Mouse (Mus musculus) kidney, embryonic 15.5 days (tissue): ENCODE results near the gene Mrto4. TPM values are rescaled to one million over a fixed set of nuclear protein-coding genes. Genes with fewer than 3 reads are reported as not detected.

Experiments
- ATAC-seq: fragments of 200-750 bp; cut with Nextera tagmentation; replicated peaks from 2 replicates; pipeline ENCODE4 v1.8.0; 2017; ENCODE audit warnings: moderate TSS enrichment; ENCODE audit not compliant: low FRiP score
- H3K27ac ChIP-seq: fragments of 300-500 bp; sonication (generic); 2 replicates; pipeline ENCODE4 v1.5.1; 2015; ENCODE audit warnings: mild to moderate bottlenecking, inconsistent platforms
- H3K27me3 ChIP-seq: fragments of 300-500 bp; sonication (generic); 2 replicates; pipeline ENCODE4 v1.6.1; 2015; ENCODE audit warnings: inconsistent platforms
- H3K36me3 ChIP-seq: fragments of 300-500 bp; sonication (generic); 2 replicates; pipeline ENCODE4 v1.6.1; 2015; ENCODE audit warnings: inconsistent platforms
- H3K4me1 ChIP-seq: fragments of 300-500 bp; sonication (generic); 2 replicates; pipeline ENCODE4 v1.6.1; 2015; ENCODE audit warnings: inconsistent platforms
- H3K4me2 ChIP-seq: fragments of 300-500 bp; sonication (generic); 2 replicates; pipeline ENCODE4 v1.6.1; 2015; ENCODE audit warnings: moderate library complexity, mild to moderate bottlenecking, inconsistent platforms
- H3K4me3 ChIP-seq: fragments of 300-500 bp; sonication (generic); replicated peaks from 2 replicates; pipeline ENCODE4 v1.5.1; 2015; ENCODE audit warnings: mild to moderate bottlenecking, inconsistent platforms
- H3K9ac ChIP-seq: fragments of 300-500 bp; sonication (generic); 2 replicates; pipeline ENCODE4 v1.6.1; 2015; ENCODE audit warnings: mild to moderate bottlenecking, inconsistent platforms
- H3K9me3 ChIP-seq: fragments of 300-500 bp; sonication (generic); replicated peaks from 2 replicates; pipeline ENCODE4 v1.6.1; 2016; ENCODE audit warnings: inconsistent platforms
- WGBS: fragments of 180-500 bp; shearing (Covaris S2); methylation state at CpG from one replicate; pipeline ENCODE4 v1.1.7; 2015; ENCODE audit warnings: mixed read lengths; 5-methylcytosine and 5-hydroxymethylcytosine counted together
- microRNA-seq: library from miRNA; unstranded; fragments of <30 nt; microRNA quantifications from one replicate; pipeline ENCODE4, GENCODE M21; 2016
- polyA plus RNA-seq: library from polyadenylated mRNA; unstranded; fragments of >200 nt; fragmentation: Nextera tagmentation; extraction: Ambion mirVana; gene quantifications from 2 replicates; pipeline ENCODE4 v1.2.1, GENCODE M21; 2015

The Mrto4 gene
- polyA plus RNA-seq, 1 experiment from 2014 or later = 123 TPM

DNA sequence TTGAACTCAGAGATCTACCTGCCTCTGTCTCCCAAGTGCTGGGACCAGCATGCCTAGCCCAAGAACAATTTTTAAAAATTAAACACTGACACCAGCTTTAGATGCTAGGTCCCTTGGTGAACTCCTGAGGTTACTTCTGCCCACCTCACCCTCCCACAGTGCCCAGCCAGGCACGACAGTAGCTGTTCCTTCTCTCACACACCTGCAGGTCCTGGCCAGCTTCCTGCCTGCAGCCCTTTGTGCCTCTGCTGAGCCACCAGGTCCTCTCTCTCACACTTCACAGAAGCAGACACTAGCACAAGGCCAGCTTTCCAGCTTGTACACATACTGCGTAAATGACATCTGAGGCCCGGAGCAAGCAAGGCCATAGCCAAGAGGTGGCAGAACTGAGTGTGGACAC, 46.9 kb downstream of the Mrto4 start:
- Histone ChIP-seq H3K9ac (no peak overlapping the region), H3K4me2 (no peak overlapping the region), H3K4me3 (no peak overlapping the region), H3K27ac (no peak overlapping the region), H3K36me3 (peaks cover 39% of the 10 kb centered on the region), H3K9me3 (no peaks in the 10 kb centered on the region), H3K27me3 (no peaks in the 10 kb centered on the region), H3K4me1 (peaks cover 15% of the 10 kb centered on the region)
- 90% methylated on average over 3 of the region's 3 CpGs for WGBS
- ATAC-seq = no peak

DNA sequence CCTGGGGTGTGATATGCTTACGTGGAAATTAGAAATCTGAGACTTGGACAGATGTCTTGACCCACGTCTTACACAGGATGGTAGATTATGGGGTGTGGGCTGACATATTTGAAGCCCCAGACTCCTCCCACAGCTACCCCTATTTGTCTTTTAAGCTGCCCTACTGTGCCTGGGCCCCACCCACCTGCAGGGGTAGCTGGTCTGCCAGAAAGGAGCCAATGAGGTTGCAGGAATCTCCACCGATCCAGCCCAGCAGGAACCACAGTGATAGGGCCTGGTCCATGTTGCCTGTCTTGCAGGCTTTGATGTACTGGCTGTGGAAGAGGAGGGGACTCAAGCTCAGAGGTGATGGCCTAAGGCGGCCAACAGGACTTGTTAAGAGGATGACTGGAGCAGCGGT, 50.1 kb downstream of the Mrto4 start:
- no peak for ATAC-seq
- Histone ChIP-seq H3K4me2 (no peak overlapping the region), H3K27me3 (no peaks in the 10 kb centered on the region), H3K4me3 (no peak overlapping the region), H3K9me3 (no peaks in the 10 kb centered on the region), H3K9ac (no peak overlapping the region; the same call in 1 of the 2 replicates), H3K36me3 (peaks cover 62% of the 10 kb centered on the region), H3K4me1 (no peaks in the 10 kb centered on the region), H3K27ac (no peak overlapping the region)
- WGBS = 69% methylated on average over 5 of the region's 5 CpGs

- 92% methylated on average over 8 of the region's 8 CpGs for WGBS
- Histone ChIP-seq H3K4me2 (no peak overlapping the region), H3K27ac (no peak overlapping the region)
Observed at GRCm38 (mm10) chr4:139301780-139302179, 50.6 kb downstream of the Mrto4 start.

DNA sequence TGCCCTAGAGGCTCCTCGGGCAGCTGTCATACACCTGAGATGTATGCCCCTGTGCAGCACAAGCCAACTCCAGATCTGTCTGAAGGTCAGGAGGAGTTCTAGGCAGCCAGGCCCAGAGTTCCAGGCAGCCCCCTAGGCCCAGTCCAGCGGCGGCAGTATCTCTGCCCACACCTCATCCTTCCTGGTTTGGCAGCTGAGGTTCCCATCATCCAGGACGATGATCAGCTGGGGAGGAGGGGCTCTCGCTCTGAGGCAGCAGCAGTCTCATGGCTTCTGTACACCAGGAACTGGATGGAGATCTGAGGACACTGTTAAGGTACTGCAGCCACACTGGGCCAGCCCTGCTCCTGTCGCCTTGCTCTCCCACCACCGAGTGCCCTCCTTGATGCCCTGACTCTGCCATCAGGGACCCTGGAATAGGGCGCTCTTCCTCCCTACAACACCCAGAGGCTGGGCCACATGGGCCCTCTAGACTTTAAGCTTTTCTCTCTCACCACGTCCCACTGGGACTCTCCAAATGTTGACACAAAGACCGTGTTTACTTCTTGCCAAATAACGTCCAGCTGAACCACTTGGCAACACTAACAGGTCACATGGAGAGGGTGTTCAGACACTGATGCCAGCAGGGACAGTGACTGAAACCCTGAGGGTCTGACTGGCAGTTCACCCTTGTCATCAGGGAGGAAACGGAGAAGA, 53.6 kb downstream of the Mrto4 start:
- 82% methylated on average over 12 of the region's 12 CpGs for WGBS
- Histone ChIP-seq H3K9ac (no peak overlapping the region), H3K4me3 (no peak overlapping the region), H3K36me3 (peaks cover 53% of the 10 kb centered on the region), H3K4me2 (no peak overlapping the region), H3K9me3 (no peaks in the 10 kb centered on the region), H3K4me1 (no peaks in the 10 kb centered on the region), H3K27ac (no peak overlapping the region), H3K27me3 (no peaks in the 10 kb centered on the region)
- ATAC-seq = no peak

More at GRCm38 (mm10) chr4:139301780-139302179, 50.6 kb downstream of the Mrto4 start:
- no peak overlapping the region for H3K4me3 ChIP-seq
- no peak for ATAC-seq
- H3K36me3 ChIP-seq = peaks cover 67% of the 10 kb centered on the region
- H3K9me3 ChIP-seq = no peaks in the 10 kb centered on the region
- no peaks in the 10 kb centered on the region for H3K27me3 ChIP-seq
- no peak overlapping the region for H3K9ac ChIP-seq
- H3K4me1 ChIP-seq = no peaks in the 10 kb centered on the region

GRCm38 (mm10) chr4:139297566-139297965, 54.8 kb downstream of the Mrto4 start:
- H3K9ac ChIP-seq = no peak overlapping the region
- H3K36me3 ChIP-seq = peaks cover 48% of the 10 kb centered on the region
- no peaks in the 10 kb centered on the region for H3K27me3 ChIP-seq
- H3K4me1 ChIP-seq = no peaks in the 10 kb centered on the region
- no peak overlapping the region for H3K4me3 ChIP-seq
- no peak overlapping the region for H3K4me2 ChIP-seq
- ATAC-seq = no peak
- 85% methylated on average over 4 of the region's 4 CpGs for WGBS
- H3K9me3 ChIP-seq = no peaks in the 10 kb centered on the region
- no peak overlapping the region for H3K27ac ChIP-seq

Small RNA genes within 50 kb of the gene (microRNA-seq; reads per million reads assigned to microRNA genes)
- 2.1 reads per million, percentile 10 among the genes with 10 or more reads in this experiment for gene Gm24245
- 0.44 reads per million for gene Gm25732

Other genes with a start within 250 kb of the Mrto4 start
- gene Minos1, start 221.5 kb downstream of the Mrto4 start, polyA plus RNA-seq = 522 and 595 TPM in 2 replicates
- gene Capzb, start 159.7 kb downstream of the Mrto4 start, polyA plus RNA-seq = 392 and 395 TPM in 2 replicates
- gene Pqlc2, start 41.9 kb downstream of the Mrto4 start, polyA plus RNA-seq = 13.9 and 14.2 TPM in 2 replicates
- gene Akr7a5, start 41.8 kb downstream of the Mrto4 start, polyA plus RNA-seq = 154 and 166 TPM in 2 replicates
- gene Emc1, start within 50 bp of the Mrto4 start, polyA plus RNA-seq = 32.2 and 32.3 TPM in 2 replicates
- gene Ubr4, start within 50 bp of the Mrto4 start, polyA plus RNA-seq = 66.4 and 72.2 TPM in 2 replicates
- 4.3 and 4.8 TPM in 2 replicates for gene Iffo2, start 178.0 kb upstream of the Mrto4 start, polyA plus RNA-seq